Mouse (Mus musculus) myocyte (in vitro differentiated cells): ENCODE data around the gene Pde1b.

ENCODE experiments used
- E2F4 ChIP-seq: IDR thresholded peaks from one replicate; pipeline ENCODE4 v1.6.1; 2011; ENCODE audit warnings: mild to moderate bottlenecking, control low read depth, moderate library complexity; ENCODE audit not compliant: insufficient read depth
- MAX ChIP-seq: IDR thresholded peaks from one replicate; pipeline ENCODE4 v1.6.1; 2011; ENCODE audit warnings: low read depth, mild to moderate bottlenecking, control low read depth
- MYOD1 ChIP-seq, 3 experiments: IDR thresholded peaks; one replicate each; pipeline ENCODE4 v1.6.1; 2011; ENCODE audit warnings: control low read depth in 2 of 3, low read depth in 2 of 3, mild to moderate bottlenecking in 2 of 3, moderate library complexity in 1 of 3; ENCODE audit not compliant: insufficient read length in 2 of 3, control insufficient read depth in 1 of 3
- POLR2A ChIP-seq: IDR thresholded peaks from one replicate; pipeline ENCODE4 v1.6.1; 2011; ENCODE audit warnings: low read depth, mild to moderate bottlenecking, control low read depth, moderate library complexity; ENCODE audit not compliant: insufficient read length
- TCF12 ChIP-seq: IDR thresholded peaks from one replicate; pipeline ENCODE4 v1.6.1; 2011; ENCODE audit warnings: mild to moderate bottlenecking, control low read depth; ENCODE audit not compliant: poor library complexity, insufficient read depth, severe bottlenecking
- USF1 ChIP-seq: IDR thresholded peaks from one replicate; pipeline ENCODE4 v1.6.1; 2011; ENCODE audit warnings: low read depth, mild to moderate bottlenecking, control low read depth, moderate library complexity

DNA sequence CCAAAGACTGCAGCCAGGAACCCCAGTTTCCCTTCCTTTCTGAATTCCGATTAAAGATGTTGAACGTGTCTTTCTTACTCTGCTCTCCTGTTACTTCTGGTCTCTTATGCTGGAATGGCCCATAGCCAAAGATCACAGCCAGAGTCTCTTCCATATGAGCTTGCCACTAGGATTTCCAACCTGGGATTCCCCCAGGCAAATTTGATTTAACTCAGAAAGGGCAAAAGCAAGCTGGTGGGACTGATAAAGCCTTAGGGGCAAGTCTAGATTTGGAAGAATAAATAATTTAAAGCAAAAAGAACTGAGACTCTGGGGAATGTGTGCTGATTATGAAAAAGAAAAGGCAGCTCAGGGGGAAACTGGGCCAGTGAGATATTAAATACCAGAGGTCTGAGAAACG is 17.7 kb upstream of the Pde1b start:
- TF ChIP-seq TCF12: no peak
- no peak for TF ChIP-seq POLR2A
- TF ChIP-seq USF1: no peak
- no peak for TF ChIP-seq MYOD1 (IDR thresholded peaks at IDR 0.05; ENCODE audit: control insufficient read depth in 1 of 3, insufficient read length in 2 of 3, low read depth in 2 of 3)
- TF ChIP-seq MAX: no peak
- no peak for TF ChIP-seq E2F4
